Mouse (Mus musculus): ENCODE data around the gene Nav2.

The Nav2 gene

GRCm38 (mm10) chr7:49359120-49359519, 450.6 kb downstream of the Nav2 start:
- no peak for DNase-seq (ENCODE audit: low spot score)

- DNase-seq (ENCODE audit: low spot score), result no peak
Observed at GRCm38 (mm10) chr7:49360597-49360996, 452.1 kb downstream of the Nav2 start.

GRCm38 (mm10) chr7:49361465-49362090, 453.1 kb downstream of the Nav2 start:
- no peak for DNase-seq (ENCODE audit: low spot score)

- DNase-seq (ENCODE audit: low spot score), result no peak
Observed at GRCm38 (mm10) chr7:49364486-49365162, 456.1 kb downstream of the Nav2 start.

- no peak for DNase-seq (ENCODE audit: low spot score)
Observed at GRCm38 (mm10) chr7:49368590-49368989, 460.1 kb downstream of the Nav2 start.

GRCm38 (mm10) chr7:49369006-49369405, 460.5 kb downstream of the Nav2 start:
- DNase-seq (ENCODE audit: low spot score), result no peak

GRCm38 (mm10) chr7:49369809-49370473, 461.4 kb downstream of the Nav2 start:
- no peak for DNase-seq (ENCODE audit: low spot score)

- DNase-seq (ENCODE audit: low spot score), result no peak
Observed at GRCm38 (mm10) chr7:49371345-49371744, 462.8 kb downstream of the Nav2 start.

- DNase-seq (ENCODE audit: low spot score), result no peak
Observed at GRCm38 (mm10) chr7:49371972-49372371, 463.5 kb downstream of the Nav2 start.

GRCm38 (mm10) chr7:49373173-49373572, 464.7 kb downstream of the Nav2 start:
- DNase-seq (ENCODE audit: low spot score), result no peak

- DNase-seq (ENCODE audit: low spot score), result no peak
Observed at GRCm38 (mm10) chr7:49373661-49374060, 465.1 kb downstream of the Nav2 start.

- DNase-seq (ENCODE audit: low spot score), result peak; percentile 6
Observed at GRCm38 (mm10) chr7:49375499-49375974, 467.0 kb downstream of the Nav2 start.

GRCm38 (mm10) chr7:49378608-49379007, 470.1 kb downstream of the Nav2 start:
- DNase-seq (ENCODE audit: low spot score), result no peak

GRCm38 (mm10) chr7:49380940-49381339, 472.4 kb downstream of the Nav2 start:
- no peak for DNase-seq (ENCODE audit: low spot score)

GRCm38 (mm10) chr7:49382884-49383283, 474.4 kb downstream of the Nav2 start:
- no peak for DNase-seq (ENCODE audit: low spot score)

- no peak for DNase-seq (ENCODE audit: low spot score)
Observed at GRCm38 (mm10) chr7:49388137-49388536, 479.6 kb downstream of the Nav2 start.

- DNase-seq (ENCODE audit: low spot score), result no peak
Observed at GRCm38 (mm10) chr7:49390312-49390711, 481.8 kb downstream of the Nav2 start.

- DNase-seq (ENCODE audit: low spot score), result no peak
Observed at GRCm38 (mm10) chr7:49390829-49391228, 482.3 kb downstream of the Nav2 start.

GRCm38 (mm10) chr7:49392180-49392579, 483.7 kb downstream of the Nav2 start:
- no peak for DNase-seq (ENCODE audit: low spot score)

GRCm38 (mm10) chr7:49392834-49393233, 484.3 kb downstream of the Nav2 start:
- DNase-seq (ENCODE audit: low spot score), result no peak

GRCm38 (mm10) chr7:49393857-49394256, 485.3 kb downstream of the Nav2 start:
- no peak for DNase-seq (ENCODE audit: low spot score)

- no peak for DNase-seq (ENCODE audit: low spot score)
Observed at GRCm38 (mm10) chr7:49396202-49396601, 487.7 kb downstream of the Nav2 start.

- DNase-seq (ENCODE audit: low spot score), result peak; percentile 3
Observed at GRCm38 (mm10) chr7:49397441-49398003, 489.0 kb downstream of the Nav2 start.
